Mouse (Mus musculus) kidney, adult 2 months (tissue): ENCODE results near the gene Dennd4a. TPM values are rescaled to one million over a fixed set of nuclear protein-coding genes. Genes with fewer than 3 reads are reported as not detected.

Experiments used
- DNase-seq: peaks from one replicate; pipeline ENCODE4 v3.0.0; 2021
- H3K27ac ChIP-seq: fragments of 200-500 bp; 2 replicates; pipeline ENCODE4 v1.5.1; 2012; ENCODE audit warnings: low read depth, low read length, control low read depth, inconsistent platforms; ENCODE audit not compliant: insufficient read depth
- H3K27me3 ChIP-seq: fragments of 200-500 bp; replicated peaks from 2 replicates; pipeline ENCODE4 v1.6.1; 2012; ENCODE audit warnings: mild to moderate bottlenecking, moderate library complexity, low read length, inconsistent platforms; ENCODE audit not compliant: control insufficient read depth, insufficient read depth
- H3K36me3 ChIP-seq: fragments of 200-500 bp; 2 replicates; pipeline ENCODE4 v1.6.1; 2012; ENCODE audit warnings: mild to moderate bottlenecking, moderate library complexity, low read length, inconsistent platforms; ENCODE audit not compliant: control insufficient read depth, insufficient read depth
- H3K4me1 ChIP-seq: fragments of 200-500 bp; 2 replicates; pipeline ENCODE4 v1.6.1; 2011; ENCODE audit warnings: low read length; ENCODE audit not compliant: control insufficient read depth, insufficient read depth
- H3K4me3 ChIP-seq: fragments of 200-500 bp; 2 replicates; pipeline ENCODE4 v1.5.1; 2011; ENCODE audit warnings: mild to moderate bottlenecking, low read depth, low read length, control low read depth; ENCODE audit not compliant: insufficient read depth
- CTCF ChIP-seq: fragments of 200-500 bp; conservative IDR thresholded peaks from 2 replicates; pipeline ENCODE4 v1.5.1; 2011; ENCODE audit warnings: low read depth, mild to moderate bottlenecking, control low read depth, low read length, moderate library complexity, mixed read lengths; ENCODE audit not compliant: insufficient read depth, insufficient read length
- POLR2A ChIP-seq: fragments of 200-500 bp; IDR thresholded peaks from one replicate; pipeline ENCODE4 v1.6.1; 2011; ENCODE audit warnings: low read depth, low read length, control low read depth
- WGBS: fragments of 180-500 bp; shearing (Covaris S2); methylation state at CpG from one replicate; pipeline ENCODE4 v1.1.7; 2018; 5-methylcytosine and 5-hydroxymethylcytosine counted together
- polyA plus RNA-seq: library from polyadenylated mRNA; depleted of rRNA; stranded (reverse); fragments of >200 nt; gene quantifications from 2 replicates; pipeline ENCODE4 v1.2.3, GENCODE M21; 2012

The Dennd4a gene
- polyA plus RNA-seq, 1 experiment: 5.1 TPM

GRCm38 (mm10) chr9:64904917-64905640 is 93.9 kb downstream of the Dennd4a start:
- no peaks in the 10 kb centered on the region for H3K27me3 ChIP-seq
- DNase-seq: no peak
- no peak for TF ChIP-seq CTCF
- no peak for TF ChIP-seq POLR2A
- H3K4me3 ChIP-seq: no peak overlapping the region
- no peaks in the 10 kb centered on the region for H3K4me1 ChIP-seq
- 87% methylated on average over 14 of the region's 14 CpGs for WGBS
- no peak overlapping the region for H3K27ac ChIP-seq
- H3K36me3 ChIP-seq: no peaks in the 10 kb centered on the region

- DNase-seq: no peak
- Histone ChIP-seq H3K4me3 (no peak overlapping the region), H3K36me3 (peaks cover 2% of the 10 kb centered on the region), H3K27me3 (no peaks in the 10 kb centered on the region), H3K4me1 (no peaks in the 10 kb centered on the region), H3K27ac (no peak overlapping the region)
- TF ChIP-seq CTCF (no peak), POLR2A (no peak)
- 94% methylated on average over 3 of the region's 3 CpGs for WGBS
Measured at GRCm38 (mm10) chr9:64907441-64907840, 96.3 kb downstream of the Dennd4a start.

GRCm38 (mm10) chr9:64913406-64913805 is 102.3 kb downstream of the Dennd4a start:
- TF ChIP-seq POLR2A: no peak
- no peak for TF ChIP-seq CTCF
- no peak for DNase-seq
- WGBS: 91% methylated on average over 4 of the region's 4 CpGs
- H3K4me3 ChIP-seq: no peak overlapping the region
- H3K4me1 ChIP-seq: no peaks in the 10 kb centered on the region
- H3K36me3 ChIP-seq: peaks cover 3% of the 10 kb centered on the region
- no peak overlapping the region for H3K27ac ChIP-seq
- no peaks in the 10 kb centered on the region for H3K27me3 ChIP-seq

- H3K27ac ChIP-seq: no peak overlapping the region
- 56% methylated on average over 2 of the region's 2 CpGs for WGBS
- DNase-seq: no peak
Measured at GRCm38 (mm10) chr9:64913973-64914372, 102.8 kb downstream of the Dennd4a start.

GRCm38 (mm10) chr9:64914629-64915028 is 103.5 kb downstream of the Dennd4a start:
- no peak for DNase-seq
- Histone ChIP-seq H3K27me3 (no peaks in the 10 kb centered on the region), H3K4me3 (no peak overlapping the region), H3K4me1 (no peaks in the 10 kb centered on the region), H3K36me3 (peaks cover 3% of the 10 kb centered on the region), H3K27ac (no peak overlapping the region)
- no peak for TF ChIP-seq POLR2A
- no peak for TF ChIP-seq CTCF
- 69% methylated on average over 4 of the region's 4 CpGs for WGBS

More at GRCm38 (mm10) chr9:64913973-64914372, 102.8 kb downstream of the Dennd4a start:
- TF ChIP-seq CTCF: no peak
- no peak for TF ChIP-seq POLR2A
- Histone ChIP-seq H3K27me3 (no peaks in the 10 kb centered on the region), H3K4me3 (no peak overlapping the region), H3K4me1 (no peaks in the 10 kb centered on the region), H3K36me3 (peaks cover 3% of the 10 kb centered on the region)

GRCm38 (mm10) chr9:64918560-64918959 is 107.4 kb downstream of the Dennd4a start:
- Histone ChIP-seq H3K27me3 (no peaks in the 10 kb centered on the region), H3K36me3 (peaks cover 1% of the 10 kb centered on the region; the same call in 1 of the 2 replicates), H3K27ac (no peak overlapping the region), H3K4me3 (no peak overlapping the region), H3K4me1 (no peaks in the 10 kb centered on the region)
- TF ChIP-seq CTCF: no peak
- no peak for TF ChIP-seq POLR2A
- 62% methylated on average over 16 of the region's 16 CpGs for WGBS
- no peak for DNase-seq

GRCm38 (mm10) chr9:64925771-64926170 is 114.6 kb downstream of the Dennd4a start:
- H3K4me1 ChIP-seq: no peaks in the 10 kb centered on the region
- no peak overlapping the region for H3K4me3 ChIP-seq
- 67% methylated on average over 5 of the region's 5 CpGs for WGBS
- H3K36me3 ChIP-seq: no peaks in the 10 kb centered on the region
- no peak for TF ChIP-seq CTCF
- no peak for TF ChIP-seq POLR2A
- no peaks in the 10 kb centered on the region for H3K27me3 ChIP-seq
- DNase-seq: no peak
- H3K27ac ChIP-seq: no peak overlapping the region
